Mouse (Mus musculus) heart, postnatal 0 days (tissue): ENCODE results near the gene Uri1. TPM values are rescaled to one million over a fixed set of nuclear protein-coding genes. Genes with fewer than 3 reads are reported as not detected.
A peak's percentile ranks its signal among the peaks of the same experiment; 100 is the strongest.

Experiments used
- ATAC-seq: fragments of 200-750 bp; cut with Nextera tagmentation; 2 replicates; pipeline ENCODE4 v1.8.0; 2017; ENCODE audit warnings: low read depth, moderate number of reproducible peaks, moderate library complexity; ENCODE audit not compliant: insufficient read depth
- DNase-seq: peaks from one replicate; pipeline ENCODE4 v3.0.0-alpha.2; 2016; ENCODE audit warnings: low spot score
- H3K27ac ChIP-seq: fragments of 300-500 bp; sonication (generic); 2 replicates; pipeline ENCODE4 v1.5.1; 2014; ENCODE audit warnings: low read depth, mild to moderate bottlenecking
- H3K27me3 ChIP-seq: fragments of 300-500 bp; sonication (generic); 2 replicates; pipeline ENCODE4 v1.6.1; 2014; ENCODE audit warnings: low read length, mixed read lengths; ENCODE audit not compliant: control insufficient read depth, insufficient read depth
- H3K36me3 ChIP-seq: fragments of 300-500 bp; sonication (generic); replicated peaks from 2 replicates; pipeline ENCODE4 v1.6.1; 2014; ENCODE audit warnings: low read length, mixed read lengths; ENCODE audit not compliant: control insufficient read depth, insufficient read depth
- H3K4me1 ChIP-seq: fragments of 300-500 bp; sonication (generic); 2 replicates; pipeline ENCODE4 v1.6.1; 2014; ENCODE audit warnings: antibody characterized with exemption; ENCODE audit not compliant: control insufficient read depth, insufficient read depth
- H3K4me2 ChIP-seq: fragments of 300-500 bp; sonication (generic); 2 replicates; pipeline ENCODE4 v1.6.1; 2014; ENCODE audit warnings: low read depth, mild to moderate bottlenecking, low read length, moderate library complexity
- H3K4me3 ChIP-seq: fragments of 300-500 bp; sonication (generic); 2 replicates; pipeline ENCODE4 v1.5.1; 2014; ENCODE audit warnings: low read depth, low read length
- H3K9ac ChIP-seq: fragments of 300-500 bp; sonication (generic); replicated peaks from 2 replicates; pipeline ENCODE4 v1.6.1; 2014; ENCODE audit warnings: low read depth, low read length, mixed read lengths
- H3K9me3 ChIP-seq: fragments of 300-500 bp; sonication (generic); replicated peaks from 2 replicates; pipeline ENCODE4 v1.6.1; 2016; ENCODE audit warnings: low read length; ENCODE audit not compliant: control insufficient read depth
- CTCF ChIP-seq: IDR thresholded peaks from 2 replicates; pipeline ENCODE4 v1.5.1; 2016; ENCODE audit warnings: antibody characterized with exemption, control low read depth, low read depth
- EP300 ChIP-seq: IDR thresholded peaks from 2 replicates; pipeline ENCODE4 v1.6.1; 2016; ENCODE audit warnings: antibody characterized with exemption, low read depth
- WGBS: fragments of 180-500 bp; shearing (Covaris S2); extraction: QIAGEN DNeasy Blood & Tissue Kit; methylation state at CpG from one replicate; pipeline ENCODE4 v1.1.7; 2014; 5-methylcytosine and 5-hydroxymethylcytosine counted together
- polyA plus RNA-seq: library from polyadenylated mRNA; unstranded; fragments of >200 nt; fragmentation: Nextera tagmentation; extraction: Ambion mirVana; gene quantifications from 2 replicates; pipeline ENCODE4 v1.2.1, GENCODE M21; 2015
- total RNA-seq: library from RNA; depleted of rRNA; stranded (reverse); fragments of >200 nt; gene quantifications from 2 replicates; pipeline ENCODE4 v1.2.3, GENCODE M21; 2014; ENCODE audit warnings: low replicate concordance

Uri1 gene
- total and polyA plus RNA-seq, 2 experiments from 2014 or later: 22.2 to 25.3 TPM

DNA sequence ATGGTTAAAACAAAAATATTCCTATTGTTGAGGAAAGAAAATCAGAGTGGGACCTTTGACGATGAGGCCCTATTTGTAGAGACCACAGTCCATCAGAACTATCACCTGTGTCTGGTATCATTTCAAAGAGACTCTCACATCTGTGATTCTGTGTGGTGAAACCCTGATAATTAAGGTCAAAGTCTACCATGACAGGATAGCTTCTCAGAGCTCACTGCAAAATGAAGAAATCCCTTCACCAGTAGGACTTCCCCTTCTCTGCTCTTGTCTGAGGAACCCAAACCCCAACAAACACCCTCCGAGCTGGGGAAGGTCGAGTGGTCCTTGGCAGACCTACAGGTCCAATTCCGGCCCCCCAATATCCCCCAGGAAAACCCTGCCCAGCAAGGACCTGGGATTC lies 1.5 kb upstream of the Uri1 start:
- no peaks in the 10 kb centered on the region for H3K4me1 ChIP-seq
- TF ChIP-seq CTCF (no peak), EP300 (no peak)
- 51% methylated on average over 4 of the region's 4 CpGs for WGBS
- H3K27ac ChIP-seq: no peak overlapping the region
- no peaks in the 10 kb centered on the region for H3K27me3 ChIP-seq
- H3K4me2 ChIP-seq: no peak overlapping the region
- H3K9me3 ChIP-seq: no peaks in the 10 kb centered on the region
- no peak for DNase-seq
- no peak overlapping the region for H3K4me3 ChIP-seq
- H3K9ac ChIP-seq: no peak overlapping the region
- H3K36me3 ChIP-seq: no peaks in the 10 kb centered on the region
- ATAC-seq: no peak

DNA sequence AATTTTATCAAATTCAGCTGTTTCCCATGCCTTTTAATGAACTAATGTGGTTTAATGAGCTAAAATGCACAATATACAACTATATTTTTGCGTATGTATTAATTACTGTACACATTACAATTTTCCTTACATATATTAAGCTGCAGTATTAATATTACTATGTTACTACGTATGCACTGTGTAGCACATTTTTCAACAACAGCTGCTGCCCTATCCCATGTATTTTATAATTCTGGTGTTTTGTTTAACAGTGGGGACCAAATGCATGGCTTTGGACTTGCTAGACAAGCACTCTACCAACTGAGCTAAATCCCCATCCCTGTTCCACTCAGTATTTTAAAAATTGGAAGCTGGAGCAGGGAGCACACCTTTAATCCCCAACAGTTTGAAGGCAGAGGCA lies 3.6 kb downstream of the Uri1 start:
- H3K36me3 ChIP-seq: no peaks in the 10 kb centered on the region
- H3K27me3 ChIP-seq: no peaks in the 10 kb centered on the region
- no peak for TF ChIP-seq CTCF
- TF ChIP-seq EP300: no peak
- H3K27ac ChIP-seq: no peak overlapping the region
- peak overlapping the region; percentile 92 for H3K4me2 ChIP-seq
- ATAC-seq: no peak
- peak overlapping the region; percentile 73 for H3K4me3 ChIP-seq
- H3K4me1 ChIP-seq: no peaks in the 10 kb centered on the region
- peak overlapping the region; percentile 80 for H3K9ac ChIP-seq
- 46% methylated on average over 2 of the region's 2 CpGs for WGBS
- H3K9me3 ChIP-seq: no peaks in the 10 kb centered on the region
- no peak for DNase-seq

DNA sequence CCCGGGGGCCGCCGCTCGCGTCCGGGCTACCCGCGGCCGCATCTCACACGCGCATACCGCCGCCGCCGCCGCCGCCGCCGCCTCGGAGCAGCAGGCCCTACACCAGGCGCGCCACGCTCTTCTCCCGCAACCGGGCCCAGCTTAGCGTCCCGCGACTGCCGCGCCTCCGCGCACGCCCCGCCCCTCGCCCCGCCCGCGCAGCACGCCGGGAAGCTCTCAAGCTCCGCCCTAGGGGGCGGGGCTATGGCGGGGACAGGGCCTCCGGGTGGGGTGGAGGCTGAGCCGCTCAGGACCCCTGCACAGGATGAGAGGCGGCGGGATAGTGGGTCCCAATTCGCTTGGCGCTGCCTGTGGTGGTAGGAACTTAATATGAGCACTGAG lies 4.0 kb downstream of the Uri1 start:
- Histone ChIP-seq H3K36me3 (no peaks in the 10 kb centered on the region), H3K4me2 (peak overlapping the region; percentile 92), H3K27ac (peak overlapping the region; percentile 96), H3K4me3 (peak overlapping the region; percentile 73), H3K27me3 (no peaks in the 10 kb centered on the region), H3K9me3 (no peaks in the 10 kb centered on the region), H3K4me1 (no peaks in the 10 kb centered on the region), H3K9ac (peak overlapping the region; percentile 80)
- peak; percentile 96 for ATAC-seq
- WGBS: 0% methylated on average over 28 of the region's 49 CpGs
- TF ChIP-seq EP300: no peak
- no peak for TF ChIP-seq CTCF
- peak; percentile 88 for DNase-seq

DNA sequence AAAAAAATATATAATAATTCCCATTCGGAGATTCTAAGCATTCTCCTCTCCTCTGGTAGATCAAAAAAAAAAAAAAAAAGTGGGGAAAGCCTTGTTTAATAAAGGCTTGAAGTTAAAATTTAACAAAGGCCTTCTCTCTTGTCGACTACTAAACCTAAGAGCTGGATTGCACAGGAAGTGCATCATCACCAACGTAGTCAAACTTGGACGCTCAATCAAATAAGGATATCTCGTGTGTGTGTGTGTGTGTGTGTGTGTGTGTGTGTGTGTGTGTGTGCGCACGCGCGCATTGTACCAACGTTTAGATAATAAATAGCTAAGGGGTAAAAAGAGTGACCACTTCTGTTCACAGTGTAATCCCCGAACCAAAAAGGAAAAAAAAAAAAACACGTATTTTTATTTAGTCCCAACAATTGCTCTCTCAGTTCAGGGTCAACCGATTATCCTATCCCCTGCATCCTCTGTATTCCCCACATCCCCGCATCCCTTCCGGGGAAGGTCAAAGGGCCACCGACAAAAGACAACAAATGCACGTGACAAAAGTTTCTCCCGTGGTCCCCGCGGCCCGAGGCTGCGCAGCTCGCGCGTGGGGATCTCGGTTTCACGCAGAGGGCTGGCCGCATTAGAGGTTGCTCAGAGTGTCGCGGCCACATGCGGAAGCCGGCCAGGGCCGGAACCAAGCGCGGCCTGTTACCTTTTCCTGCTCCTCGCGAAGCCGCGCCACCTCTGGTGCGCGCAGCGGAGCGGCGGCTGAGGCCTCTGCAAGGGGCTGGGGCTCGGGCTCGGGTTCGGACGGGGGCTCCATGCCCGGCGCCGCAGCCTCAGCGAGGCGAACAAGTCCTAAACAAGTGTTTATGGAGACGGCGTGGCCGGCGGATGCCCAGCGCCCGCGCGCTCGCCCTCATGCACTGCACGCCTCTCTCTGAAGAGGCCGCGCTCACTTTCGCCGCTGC lies 4.7 kb downstream of the Uri1 start:
- peak overlapping the region; percentile 92 for H3K4me2 ChIP-seq
- DNase-seq: peak; percentile 66
- H3K9me3 ChIP-seq: no peaks in the 10 kb centered on the region
- H3K4me3 ChIP-seq: peak overlapping the region; percentile 73
- no peaks in the 10 kb centered on the region for H3K36me3 ChIP-seq
- peak overlapping the region; percentile 96 for H3K27ac ChIP-seq
- H3K27me3 ChIP-seq: no peaks in the 10 kb centered on the region
- peak; percentile 13; the same call in 1 of the 2 replicates for TF ChIP-seq CTCF
- no peak for TF ChIP-seq EP300
- peak overlapping the region; percentile 80 for H3K9ac ChIP-seq
- ATAC-seq: peak; percentile 80
- H3K4me1 ChIP-seq: no peaks in the 10 kb centered on the region
- WGBS: under 1% methylated on average over 61 of the region's 67 CpGs

DNA sequence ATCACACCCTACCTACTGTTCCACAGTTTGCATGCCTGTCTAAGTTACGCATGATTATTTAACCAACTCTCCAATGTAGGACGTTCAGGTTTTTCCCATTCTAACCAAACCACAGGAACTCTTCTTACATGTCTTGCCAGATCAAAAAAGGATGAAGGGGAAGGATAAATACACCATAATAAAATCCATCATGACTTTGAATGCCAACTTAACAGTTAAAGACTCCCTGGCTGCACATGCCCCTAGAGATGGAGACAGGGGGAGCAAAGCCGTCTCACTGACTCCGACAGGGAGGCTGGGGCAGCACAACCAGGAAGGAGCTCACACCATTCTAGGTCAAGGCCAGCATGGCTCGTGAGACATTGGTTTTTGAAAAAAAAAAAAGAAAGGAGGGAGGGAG lies 8.0 kb downstream of the Uri1 start:
- WGBS: 66% methylated on average over 5 of the region's 5 CpGs
- Histone ChIP-seq H3K27ac (no peak overlapping the region), H3K9me3 (no peaks in the 10 kb centered on the region), H3K4me3 (no peak overlapping the region), H3K9ac (no peak overlapping the region), H3K27me3 (no peaks in the 10 kb centered on the region), H3K4me2 (no peak overlapping the region), H3K36me3 (no peaks in the 10 kb centered on the region), H3K4me1 (no peaks in the 10 kb centered on the region)
- TF ChIP-seq CTCF (no peak), EP300 (no peak)
- no peak for DNase-seq
- ATAC-seq: no peak

DNA sequence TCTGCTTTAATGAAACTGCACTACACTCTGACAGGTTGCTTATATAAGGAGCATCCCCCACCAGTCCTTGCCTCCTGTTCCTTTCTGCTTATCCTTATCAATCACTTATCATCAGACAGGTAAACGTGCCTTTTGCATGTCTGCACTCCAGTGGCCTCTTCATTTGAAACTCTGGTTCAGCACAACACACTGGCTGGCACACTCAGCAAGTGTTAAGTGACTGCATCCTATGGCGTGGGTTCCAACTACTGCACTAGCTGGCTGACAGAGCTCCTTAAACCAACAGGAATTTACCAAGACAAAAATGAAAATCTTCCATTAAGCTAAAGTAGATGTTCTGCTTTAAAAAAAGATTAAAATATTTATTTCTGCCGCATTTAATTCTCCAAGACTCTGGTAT lies 9.4 kb downstream of the Uri1 start:
- H3K27ac ChIP-seq: no peak overlapping the region
- H3K9me3 ChIP-seq: no peaks in the 10 kb centered on the region
- H3K27me3 ChIP-seq: no peaks in the 10 kb centered on the region
- no peaks in the 10 kb centered on the region for H3K4me1 ChIP-seq
- 67% methylated on average over 3 of the region's 3 CpGs for WGBS
- TF ChIP-seq CTCF (no peak), EP300 (no peak)
- H3K4me3 ChIP-seq: no peak overlapping the region
- no peak overlapping the region for H3K9ac ChIP-seq
- no peaks in the 10 kb centered on the region for H3K36me3 ChIP-seq
- DNase-seq: no peak
- no peak overlapping the region for H3K4me2 ChIP-seq
- no peak for ATAC-seq
